Mouse (Mus musculus) forebrain, embryonic 10.5 days (tissue): ENCODE data around the gene Klhdc10. TPM values are rescaled to one million over a fixed set of nuclear protein-coding genes. Genes with fewer than 3 reads are reported as not detected.
"Not testable (repeated sequence)": the region's sequence is repeated elsewhere in the genome, so short reads cannot be mapped to it uniquely, and the experiment has no call there.

Source experiments
- DNase-seq: peaks from one replicate; pipeline ENCODE4 v3.0.0-alpha.2; 2017; ENCODE audit warnings: low spot score; ENCODE audit errors: extremely low spot score
- H3K27ac ChIP-seq: fragments of 300-500 bp; sonication (generic); 2 replicates; pipeline ENCODE4 v1.5.1; 2016; ENCODE audit warnings: mild to moderate bottlenecking
- H3K27me3 ChIP-seq: fragments of 300-500 bp; sonication (generic); 2 replicates; pipeline ENCODE4 v1.6.1; 2016; ENCODE audit warnings: mild to moderate bottlenecking; ENCODE audit not compliant: poor library complexity, severe bottlenecking
- H3K36me3 ChIP-seq: fragments of 300-500 bp; sonication (generic); replicated peaks from 2 replicates; pipeline ENCODE4 v1.6.1; 2016; ENCODE audit warnings: mild to moderate bottlenecking, moderate library complexity
- H3K4me1 ChIP-seq: fragments of 300-500 bp; sonication (generic); 2 replicates; pipeline ENCODE4 v1.6.1; 2016
- H3K4me3 ChIP-seq: fragments of 300-500 bp; sonication (generic); 2 replicates; pipeline ENCODE4 v1.5.1; 2016; ENCODE audit warnings: mild to moderate bottlenecking, moderate library complexity
- H3K9me3 ChIP-seq: fragments of 300-500 bp; sonication (generic); 2 replicates; pipeline ENCODE4 v1.6.1; 2016; ENCODE audit warnings: mild to moderate bottlenecking, moderate library complexity
- WGBS: fragments of 180-500 bp; shearing (Covaris S2); methylation state at CpG from one replicate; pipeline ENCODE4 v1.1.7; 2016; 5-methylcytosine and 5-hydroxymethylcytosine counted together
- polyA plus RNA-seq: library from polyadenylated mRNA; unstranded; fragments of >200 nt; fragmentation: Nextera tagmentation; extraction: Ambion mirVana; gene quantifications from 2 replicates; pipeline ENCODE4 v1.2.1, GENCODE M21; 2016

Klhdc10 gene
- polyA plus RNA-seq, 1 experiment from 2014 or later: 27.5 TPM

GRCm38 (mm10) chr6:30374731-30375510, 26.7 kb upstream of the Klhdc10 start:
- 94% methylated on average over 16 of the region's 16 CpGs for WGBS
- H3K36me3 ChIP-seq: peaks cover 99% of the 10 kb centered on the region

GRCm38 (mm10) chr6:30375791-30376190, 25.9 kb upstream of the Klhdc10 start:
- no peaks in the 10 kb centered on the region for H3K9me3 ChIP-seq
- H3K4me3 ChIP-seq: no peak overlapping the region
- peaks cover 99% of the 10 kb centered on the region for H3K36me3 ChIP-seq
- DNase-seq: no peak
- H3K27ac ChIP-seq: no peak overlapping the region
- no peaks in the 10 kb centered on the region for H3K4me1 ChIP-seq
- 93% methylated on average over 1 of the region's 1 CpGs for WGBS
- H3K27me3 ChIP-seq: no peaks in the 10 kb centered on the region

More at GRCm38 (mm10) chr6:30374731-30375510, 26.7 kb upstream of the Klhdc10 start:
- Histone ChIP-seq H3K27me3 (no peaks in the 10 kb centered on the region), H3K4me1 (no peaks in the 10 kb centered on the region), H3K27ac (no peak overlapping the region), H3K9me3 (no peaks in the 10 kb centered on the region), H3K4me3 (no peak overlapping the region)
- DNase-seq: no peak

GRCm38 (mm10) chr6:30381116-30381515, 20.6 kb upstream of the Klhdc10 start:
- no peaks in the 10 kb centered on the region for H3K4me1 ChIP-seq
- H3K4me3 ChIP-seq: no peak overlapping the region
- H3K27ac ChIP-seq: no peak overlapping the region
- H3K27me3 ChIP-seq: no peaks in the 10 kb centered on the region
- H3K9me3 ChIP-seq: no peaks in the 10 kb centered on the region
- no peak for DNase-seq
- H3K36me3 ChIP-seq: peaks cover 98% of the 10 kb centered on the region
- WGBS: 78% methylated on average over 3 of the region's 3 CpGs

GRCm38 (mm10) chr6:30390271-30390670, 11.4 kb upstream of the Klhdc10 start:
- not testable (repeated sequence) for DNase-seq, H3K9me3 ChIP-seq, H3K4me1 ChIP-seq, H3K27me3 ChIP-seq
- H3K36me3 ChIP-seq: peaks cover 23% of the 10 kb centered on the region
- peak overlapping the region; percentile 84 for H3K4me3 ChIP-seq
- 33% methylated on average over 4 of the region's 4 CpGs for WGBS
- peak overlapping the region; percentile 92 for H3K27ac ChIP-seq

GRCm38 (mm10) chr6:30390714-30391697, 10.7 kb upstream of the Klhdc10 start, which contains the start of gene Zc3hc1:
Gene Zc3hc1 (minus strand): TSS chr6:30391028.
- Histone ChIP-seq H3K27me3 (no peaks in the 10 kb centered on the region), H3K27ac (peak within 1 kb of the TSS; percentile 92)

GRCm38 (mm10) chr6:30391996-30392395, 9.7 kb upstream of the Klhdc10 start:
- Histone ChIP-seq H3K4me1 (peaks cover 5% of the 10 kb centered on the region; the same call in 1 of the 2 replicates), H3K4me3 (no peak overlapping the region), H3K9me3 (0 out of 2 replicates have a peak, but pooled peaks cover 2% of the 10 kb centered on the region), H3K27ac (no peak overlapping the region), H3K27me3 (no peaks in the 10 kb centered on the region), H3K36me3 (peaks cover 6% of the 10 kb centered on the region)
- 94% methylated on average over 7 of the region's 7 CpGs for WGBS
- DNase-seq: no peak

More at GRCm38 (mm10) chr6:30390714-30391697, 10.7 kb upstream of the Klhdc10 start, which contains the start of gene Zc3hc1:
- peaks cover 5% of the 10 kb centered on the region; the same call in 1 of the 2 replicates for H3K4me1 ChIP-seq
- DNase-seq: peak; percentile 79
- peak within 1 kb of the TSS; percentile 84 for H3K4me3 ChIP-seq
- peaks cover 16% of the 10 kb centered on the region for H3K36me3 ChIP-seq
- 19% methylated on average over 33 of the region's 33 CpGs for WGBS
- H3K9me3 ChIP-seq: no peaks in the 10 kb centered on the region

- no peaks in the 10 kb centered on the region for H3K27me3 ChIP-seq
- H3K9me3 ChIP-seq: 0 out of 2 replicates have a peak, but pooled peaks cover 2% of the 10 kb centered on the region
- no peak for DNase-seq
- peak overlapping the region; percentile 94 for H3K27ac ChIP-seq
- H3K4me1 ChIP-seq: peaks cover 30% of the 10 kb centered on the region
- H3K36me3 ChIP-seq: no peaks in the 10 kb centered on the region
- 84% methylated on average over 5 of the region's 5 CpGs for WGBS
- no peak overlapping the region for H3K4me3 ChIP-seq
Measured at GRCm38 (mm10) chr6:30400146-30400545, 1.5 kb upstream of the Klhdc10 start.

GRCm38 (mm10) chr6:30400716-30401115, 952 bp upstream of the Klhdc10 start:
- DNase-seq: no peak
- WGBS: 11% methylated on average over 7 of the region's 7 CpGs

GRCm38 (mm10) chr6:30402091-30402491, 423 bp downstream of the Klhdc10 start:
- peaks cover 30% of the 10 kb centered on the region for H3K4me1 ChIP-seq
- under 1% methylated on average over 29 of the region's 29 CpGs for WGBS
- no peak for DNase-seq
- H3K27me3 ChIP-seq: no peaks in the 10 kb centered on the region
- H3K36me3 ChIP-seq: peaks cover 8% of the 10 kb centered on the region
- peak overlapping the region; percentile 86 for H3K4me3 ChIP-seq
- H3K9me3 ChIP-seq: no peaks in the 10 kb centered on the region
- H3K27ac ChIP-seq: peak overlapping the region; percentile 94

More at GRCm38 (mm10) chr6:30400716-30401115, 952 bp upstream of the Klhdc10 start:
- H3K27me3 ChIP-seq: no peaks in the 10 kb centered on the region
- peak overlapping the region; percentile 86 for H3K4me3 ChIP-seq
- H3K4me1 ChIP-seq: peaks cover 30% of the 10 kb centered on the region
- 0 out of 2 replicates have a peak, but pooled peaks cover 2% of the 10 kb centered on the region for H3K9me3 ChIP-seq
- peak overlapping the region; percentile 94 for H3K27ac ChIP-seq
- no peaks in the 10 kb centered on the region for H3K36me3 ChIP-seq

GRCm38 (mm10) chr6:30403465-30403864, 1.8 kb downstream of the Klhdc10 start:
- no peaks in the 10 kb centered on the region for H3K9me3 ChIP-seq
- WGBS: 26% methylated on average over 4 of the region's 4 CpGs
- peak; percentile 54 for DNase-seq
- no peaks in the 10 kb centered on the region for H3K27me3 ChIP-seq
- peak overlapping the region; percentile 86 for H3K4me3 ChIP-seq
- peaks cover 19% of the 10 kb centered on the region for H3K36me3 ChIP-seq
- H3K4me1 ChIP-seq: peaks cover 30% of the 10 kb centered on the region
- H3K27ac ChIP-seq: peak overlapping the region; percentile 82

- Histone ChIP-seq H3K4me1 (peaks cover 37% of the 10 kb centered on the region), H3K27ac (peak overlapping the region; percentile 82; the same call in 1 of the 2 replicates), H3K27me3 (no peaks in the 10 kb centered on the region), H3K4me3 (no peak overlapping the region), H3K9me3 (no peaks in the 10 kb centered on the region), H3K36me3 (peaks cover 19% of the 10 kb centered on the region)
- 90% methylated on average over 5 of the region's 5 CpGs for WGBS
- DNase-seq: no peak
Measured at GRCm38 (mm10) chr6:30404671-30405070, 3.0 kb downstream of the Klhdc10 start.

GRCm38 (mm10) chr6:30408276-30408675, 6.6 kb downstream of the Klhdc10 start:
- Histone ChIP-seq H3K27ac (no peak overlapping the region), H3K9me3 (no peaks in the 10 kb centered on the region), H3K36me3 (peaks cover 24% of the 10 kb centered on the region), H3K4me3 (no peak overlapping the region), H3K27me3 (no peaks in the 10 kb centered on the region), H3K4me1 (peaks cover 22% of the 10 kb centered on the region)
- 91% methylated on average over 4 of the region's 4 CpGs for WGBS
- DNase-seq: no peak
